Mouse (Mus musculus) left cerebral cortex, postnatal 10 days (tissue): ENCODE results near the gene Gm10471. TPM values are rescaled to one million over a fixed set of nuclear protein-coding genes. Genes with fewer than 3 reads are reported as not detected.
"Not testable (repeated sequence)": the region's sequence is repeated elsewhere in the genome, so short reads cannot be mapped to it uniquely, and the experiment has no call there.

Experiments
- DNase-seq, 2 experiments: peaks; one replicate each; pipeline ENCODE4 v3.0.0; 2021 to 2022; ENCODE audit warnings: low spot score in 2 of 2, mixed read lengths in 1 of 2; ENCODE audit errors: extremely low spot score in 1 of 2
- intact Hi-C: fragments of 180-260 bp; cut with DNase I; formaldehyde crosslinking; loops from one replicate; pipeline ENCODE4 v1.15.1; 2025
- total RNA-seq, 2 experiments: library from RNA; stranded (reverse); gene quantifications; 2 replicates each; pipeline ENCODE4 v1.2.3; 2021

Gene Gm10471
- total RNA-seq = not detected

GRCm38 (mm10) chr5:26089191-26089590 lies at the start of gene Gm10471:
Gene Gm10471 (minus strand): TSS chr5:26089291.
- DNase-seq, intact Hi-C loops: not testable (repeated sequence)

- intact Hi-C loops, DNase-seq: not testable (repeated sequence)
These were observed 32.2 kb upstream of the Gm10471 start, which contains the start of gene Gm10220 for GRCm38 (mm10) chr5:26121321-26121720. Gene Gm10220 (minus strand): TSS chr5:26121421.

GRCm38 (mm10) chr5:26105262-26105661 lies 16.2 kb upstream of the Gm10471 start, which contains the start of gene 5031410I06Rik:
Gene 5031410I06Rik (minus strand): TSS chr5:26105362.
- intact Hi-C loops, DNase-seq: not testable (repeated sequence)

GRCm38 (mm10) chr5:26079023-26079422 lies 10.1 kb downstream of the Gm10471 start:
- intact Hi-C loops, DNase-seq: not testable (repeated sequence)

GRCm38 (mm10) chr5:26070716-26071115 lies 18.4 kb downstream of the Gm10471 start:
- intact Hi-C loops = no loop called here
- DNase-seq = peak in 1 of 2 experiments; percentile 14

GRCm38 (mm10) chr5:26058481-26058880 lies 30.6 kb downstream of the Gm10471 start, which contains the start of gene Gm7347:
Gene Gm7347 (minus strand): TSS chr5:26058581.
- intact Hi-C loops, DNase-seq: not testable (repeated sequence)

GRCm38 (mm10) chr5:26039458-26039857 lies 49.6 kb downstream of the Gm10471 start, which contains the start of gene Speer4a:
Gene Speer4a (minus strand): TSS chr5:26039558.
- DNase-seq, intact Hi-C loops: not testable (repeated sequence)

Other genes starting within 250 kb of the Gm10471 start
- gene Gm21663, start 146.9 kb downstream of the Gm10471 start, total RNA-seq = not detected
- gene Gm21671, start 134.9 kb downstream of the Gm10471 start, total RNA-seq = not detected
- gene Gm21680, start 116.6 kb downstream of the Gm10471 start, total RNA-seq = not detected
- gene Gm21698, start 100.6 kb downstream of the Gm10471 start, total RNA-seq = not detected
- not detected for gene Gm1979, start 84.5 kb downstream of the Gm10471 start, total RNA-seq
- gene Gm5862, start 66.4 kb downstream of the Gm10471 start, total RNA-seq = not detected
- gene Speer4a, start 49.7 kb downstream of the Gm10471 start, total RNA-seq = not detected
- not detected for gene Gm7347, start 30.7 kb downstream of the Gm10471 start, total RNA-seq
- not detected for gene 5031410I06Rik, start 16.1 kb upstream of the Gm10471 start, total RNA-seq
- gene Gm10220, start 32.1 kb upstream of the Gm10471 start, total RNA-seq = not detected
- under 1 TPM in 1 of 2 experiments, not detected in 1; 0.34 TPM for gene Gm7361, start 168.4 kb upstream of the Gm10471 start, total RNA-seq